Mouse (Mus musculus): ENCODE data around the gene Gm20388.

DNA sequence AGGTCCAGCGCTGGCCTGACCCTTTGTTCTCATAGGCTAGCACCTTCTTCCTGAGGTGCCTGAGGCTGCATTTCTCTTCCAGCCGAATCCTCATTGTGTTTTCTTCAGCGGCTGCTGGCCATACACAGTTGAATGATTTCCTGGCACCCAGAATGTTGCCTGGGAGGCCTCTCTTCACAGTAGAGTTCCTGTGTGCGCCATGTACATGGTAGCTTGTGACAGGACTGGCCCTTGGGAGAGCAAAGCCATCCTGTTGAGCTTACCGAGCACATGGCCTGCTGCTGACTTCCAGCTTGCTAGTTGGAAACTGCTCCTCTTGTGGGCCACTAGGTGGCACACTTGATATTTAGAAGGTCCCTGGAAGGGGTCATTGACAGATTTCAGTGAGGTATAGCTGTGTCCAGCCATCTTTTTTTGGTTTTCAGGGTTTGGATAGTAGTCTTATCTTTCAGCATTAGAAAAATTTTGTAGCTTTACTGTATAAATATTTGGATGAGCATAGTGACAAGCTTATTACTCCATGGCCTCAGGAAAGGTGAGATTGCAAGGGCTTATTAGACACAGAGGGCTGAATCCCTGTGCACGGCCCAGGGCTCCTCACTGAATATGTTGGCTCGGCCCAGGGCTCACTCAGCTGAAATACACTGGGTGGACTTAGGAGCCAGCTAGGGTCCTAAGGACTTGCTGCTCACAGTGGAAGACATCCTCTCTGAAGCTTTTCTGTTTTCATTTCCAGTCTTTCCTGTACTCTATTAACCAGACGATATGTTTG is 2067.4 kb downstream of the Gm20388 start:
- TF ChIP-seq CTCF (IDR thresholded peaks at IDR 0.05; ENCODE audit: low read depth) (peak; percentile 71), EP300 (IDR thresholded peaks at IDR 0.05; ENCODE audit: low read depth) (no peak)

All from liver, embryonic 14.5 days (tissue).